Mouse (Mus musculus): Measurements from ENCODE around the gene Hipk3.

DNA sequence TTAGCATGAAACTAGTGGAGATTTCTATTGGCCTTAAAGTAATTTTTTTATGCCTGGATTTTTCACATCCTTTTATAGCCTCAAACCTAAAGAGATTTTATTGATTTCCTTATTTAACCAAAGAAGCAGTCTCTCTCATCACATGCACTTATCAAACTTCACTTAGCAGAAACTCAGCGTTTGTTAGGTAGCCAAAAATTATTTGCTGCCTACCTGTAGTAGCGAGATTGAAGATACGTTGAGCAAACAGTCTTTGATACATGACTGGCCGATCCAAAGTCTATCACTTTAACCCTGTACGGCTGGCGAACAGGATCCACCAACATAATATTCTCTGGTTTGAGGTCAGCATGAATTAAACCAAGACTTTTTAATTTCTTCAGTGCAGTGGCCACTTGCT is 23.7 kb downstream of the Hipk3 start:
- TF ChIP-seq MAFK (IDR thresholded peaks at IDR 0.05; ENCODE audit: insufficient read depth, low read depth, low read length) (no peak), HCFC1 (IDR thresholded peaks at IDR 0.05; ENCODE audit: borderline replicate concordance, insufficient read depth, low read length) (no peak), ZC3H11A (IDR thresholded peaks at IDR 0.05; ENCODE audit: borderline replicate concordance, low read depth, low read length) (no peak), ZNF384 (IDR thresholded peaks at IDR 0.05; ENCODE audit: low read depth, low read length) (no peak)

Measured in ES-E14 (cell line).